Mouse (Mus musculus) embryonic facial prominence, embryonic 13.5 days (tissue): ENCODE measurements around the gene Smarcal1. TPM values are rescaled to one million over a fixed set of nuclear protein-coding genes. Genes with fewer than 3 reads are reported as not detected.

Experiments
- ATAC-seq: fragments of 200-750 bp; cut with Nextera tagmentation; 2 replicates; pipeline ENCODE4 v1.8.0; 2017; ENCODE audit warnings: low read depth; ENCODE audit not compliant: insufficient number of reproducible peaks, insufficient read depth, low FRiP score, low TSS enrichment
- H3K27ac ChIP-seq: fragments of 300-500 bp; sonication (generic); 2 replicates; pipeline ENCODE4 v1.5.1; 2015; ENCODE audit warnings: moderate library complexity, mild to moderate bottlenecking, inconsistent platforms
- H3K27me3 ChIP-seq: fragments of 300-500 bp; sonication (generic); 2 replicates; pipeline ENCODE4 v1.6.1; 2015; ENCODE audit warnings: mild to moderate bottlenecking, inconsistent platforms
- H3K36me3 ChIP-seq: fragments of 300-500 bp; sonication (generic); 2 replicates; pipeline ENCODE4 v1.6.1; 2015; ENCODE audit warnings: mild to moderate bottlenecking, inconsistent platforms
- H3K4me1 ChIP-seq: fragments of 300-500 bp; sonication (generic); 2 replicates; pipeline ENCODE4 v1.6.1; 2015; ENCODE audit warnings: inconsistent platforms
- H3K4me2 ChIP-seq: fragments of 300-500 bp; sonication (generic); 2 replicates; pipeline ENCODE4 v1.6.1; 2015; ENCODE audit warnings: moderate library complexity, mild to moderate bottlenecking, inconsistent platforms
- H3K4me3 ChIP-seq: fragments of 300-500 bp; sonication (generic); 2 replicates; pipeline ENCODE4 v1.5.1; 2015; ENCODE audit warnings: mild to moderate bottlenecking, inconsistent platforms
- H3K9ac ChIP-seq: fragments of 300-500 bp; sonication (generic); 2 replicates; pipeline ENCODE4 v1.6.1; 2015; ENCODE audit warnings: mild to moderate bottlenecking, inconsistent platforms
- H3K9me3 ChIP-seq: fragments of 300-500 bp; sonication (generic); 2 replicates; pipeline ENCODE4 v1.6.1; 2016; ENCODE audit warnings: inconsistent platforms
- WGBS: fragments of 180-500 bp; shearing (Covaris S2); methylation state at CpG from one replicate; pipeline ENCODE4 v1.1.7; 2015; ENCODE audit warnings: mixed read lengths; 5-methylcytosine and 5-hydroxymethylcytosine counted together
- polyA plus RNA-seq: library from polyadenylated mRNA; unstranded; fragments of >200 nt; fragmentation: Nextera tagmentation; extraction: Ambion mirVana; gene quantifications from 2 replicates; pipeline ENCODE4 v1.2.1, GENCODE M21; 2015

Smarcal1 gene
- polyA plus RNA-seq, 1 experiment from 2014 or later = 27.8 TPM

- H3K9ac ChIP-seq = no peak overlapping the region
- no peak overlapping the region for H3K4me3 ChIP-seq
- no peak for ATAC-seq
- peaks cover 1% of the 10 kb centered on the region; the same call in 1 of the 2 replicates for H3K4me1 ChIP-seq
- peaks cover 77% of the 10 kb centered on the region for H3K36me3 ChIP-seq
- no peak overlapping the region for H3K27ac ChIP-seq
- no peaks in the 10 kb centered on the region for H3K9me3 ChIP-seq
- 83% methylated on average over 20 of the region's 20 CpGs for WGBS
- no peak overlapping the region for H3K4me2 ChIP-seq
- no peaks in the 10 kb centered on the region for H3K27me3 ChIP-seq
Observed at GRCm38 (mm10) chr1:72593340-72593951, 10.4 kb downstream of the Smarcal1 start.

GRCm38 (mm10) chr1:72595686-72596085 lies 12.6 kb downstream of the Smarcal1 start:
- 87% methylated on average over 12 of the region's 12 CpGs for WGBS
- Histone ChIP-seq H3K9me3 (no peaks in the 10 kb centered on the region), H3K4me2 (no peak overlapping the region), H3K36me3 (peaks cover 71% of the 10 kb centered on the region), H3K4me1 (peaks cover 18% of the 10 kb centered on the region), H3K27me3 (no peaks in the 10 kb centered on the region), H3K9ac (no peak overlapping the region), H3K4me3 (no peak overlapping the region), H3K27ac (no peak overlapping the region)
- ATAC-seq = no peak

- H3K27me3 ChIP-seq = no peaks in the 10 kb centered on the region
- no peaks in the 10 kb centered on the region for H3K9me3 ChIP-seq
- H3K27ac ChIP-seq = no peak overlapping the region
- H3K36me3 ChIP-seq = peaks cover 71% of the 10 kb centered on the region
- H3K4me2 ChIP-seq = no peak overlapping the region
- no peak overlapping the region for H3K9ac ChIP-seq
- peaks cover 18% of the 10 kb centered on the region for H3K4me1 ChIP-seq
- WGBS = 84% methylated on average over 5 of the region's 5 CpGs
- H3K4me3 ChIP-seq = no peak overlapping the region
- ATAC-seq = no peak
Observed at GRCm38 (mm10) chr1:72596231-72596630, 13.2 kb downstream of the Smarcal1 start.

- Histone ChIP-seq H3K4me1 (peaks cover 18% of the 10 kb centered on the region), H3K4me2 (peak overlapping the region; percentile 18; the same call in 1 of the 2 replicates), H3K9ac (0 out of 2 replicates have a peak overlapping the region, but pooled peaks have one; percentile 32), H3K36me3 (peaks cover 64% of the 10 kb centered on the region), H3K4me3 (no peak overlapping the region), H3K27ac (0 out of 2 replicates have a peak overlapping the region, but pooled peaks have one; percentile 28), H3K9me3 (no peaks in the 10 kb centered on the region), H3K27me3 (no peaks in the 10 kb centered on the region)
- no peak for ATAC-seq
- 59% methylated on average over 21 of the region's 21 CpGs for WGBS
Observed at GRCm38 (mm10) chr1:72599146-72600101, 16.4 kb downstream of the Smarcal1 start.

- ATAC-seq = no peak
- 91% methylated on average over 5 of the region's 5 CpGs for WGBS
Observed at GRCm38 (mm10) chr1:72600778-72601177, 17.7 kb downstream of the Smarcal1 start.

GRCm38 (mm10) chr1:72601233-72601632 lies 18.2 kb downstream of the Smarcal1 start:
- Histone ChIP-seq H3K4me1 (peaks cover 18% of the 10 kb centered on the region), H3K4me2 (no peak overlapping the region), H3K9ac (no peak overlapping the region), H3K27ac (no peak overlapping the region), H3K36me3 (peaks cover 57% of the 10 kb centered on the region), H3K4me3 (no peak overlapping the region), H3K27me3 (no peaks in the 10 kb centered on the region), H3K9me3 (no peaks in the 10 kb centered on the region)
- ATAC-seq = no peak
- 86% methylated on average over 7 of the region's 7 CpGs for WGBS

More at GRCm38 (mm10) chr1:72600778-72601177, 17.7 kb downstream of the Smarcal1 start:
- Histone ChIP-seq H3K4me1 (peaks cover 18% of the 10 kb centered on the region), H3K9ac (no peak overlapping the region), H3K4me3 (no peak overlapping the region), H3K4me2 (no peak overlapping the region), H3K27me3 (no peaks in the 10 kb centered on the region), H3K9me3 (no peaks in the 10 kb centered on the region), H3K27ac (no peak overlapping the region), H3K36me3 (peaks cover 57% of the 10 kb centered on the region)

GRCm38 (mm10) chr1:72602186-72602585 lies 19.1 kb downstream of the Smarcal1 start:
- no peak for ATAC-seq
- no peak overlapping the region for H3K9ac ChIP-seq
- no peak overlapping the region for H3K27ac ChIP-seq
- peaks cover 55% of the 10 kb centered on the region for H3K36me3 ChIP-seq
- H3K27me3 ChIP-seq = no peaks in the 10 kb centered on the region
- no peak overlapping the region for H3K4me2 ChIP-seq
- WGBS = 81% methylated on average over 5 of the region's 5 CpGs
- H3K9me3 ChIP-seq = no peaks in the 10 kb centered on the region
- H3K4me3 ChIP-seq = no peak overlapping the region
- peaks cover 18% of the 10 kb centered on the region for H3K4me1 ChIP-seq

- no peak overlapping the region for H3K4me3 ChIP-seq
- H3K9me3 ChIP-seq = no peaks in the 10 kb centered on the region
- no peak for ATAC-seq
- H3K27ac ChIP-seq = no peak overlapping the region
- H3K36me3 ChIP-seq = peaks cover 55% of the 10 kb centered on the region
- no peaks in the 10 kb centered on the region for H3K27me3 ChIP-seq
- 90% methylated on average over 5 of the region's 5 CpGs for WGBS
- H3K4me1 ChIP-seq = peaks cover 18% of the 10 kb centered on the region
- H3K4me2 ChIP-seq = no peak overlapping the region
- H3K9ac ChIP-seq = no peak overlapping the region
Observed at GRCm38 (mm10) chr1:72602803-72603202, 19.8 kb downstream of the Smarcal1 start.

- H3K27me3 ChIP-seq = no peaks in the 10 kb centered on the region
- H3K4me2 ChIP-seq = no peak overlapping the region
- H3K4me3 ChIP-seq = no peak overlapping the region
- no peak overlapping the region for H3K27ac ChIP-seq
- ATAC-seq = no peak
- no peaks in the 10 kb centered on the region for H3K9me3 ChIP-seq
- no peaks in the 10 kb centered on the region for H3K4me1 ChIP-seq
- 87% methylated on average over 12 of the region's 12 CpGs for WGBS
- no peak overlapping the region for H3K9ac ChIP-seq
- H3K36me3 ChIP-seq = peaks cover 72% of the 10 kb centered on the region
Observed at GRCm38 (mm10) chr1:72606186-72606673, 23.2 kb downstream of the Smarcal1 start.

- ATAC-seq = no peak
Observed at GRCm38 (mm10) chr1:72609129-72609528, 26.1 kb downstream of the Smarcal1 start.

GRCm38 (mm10) chr1:72609887-72610877 lies 27.1 kb downstream of the Smarcal1 start:
- WGBS = 86% methylated on average over 23 of the region's 23 CpGs
- no peak overlapping the region for H3K27ac ChIP-seq
- H3K36me3 ChIP-seq = peaks cover 89% of the 10 kb centered on the region

More at GRCm38 (mm10) chr1:72609129-72609528, 26.1 kb downstream of the Smarcal1 start:
- Histone ChIP-seq H3K9me3 (no peaks in the 10 kb centered on the region), H3K4me2 (no peak overlapping the region), H3K27me3 (no peaks in the 10 kb centered on the region), H3K9ac (no peak overlapping the region), H3K4me3 (no peak overlapping the region), H3K36me3 (peaks cover 82% of the 10 kb centered on the region), H3K27ac (no peak overlapping the region), H3K4me1 (no peaks in the 10 kb centered on the region)
- 89% methylated on average over 10 of the region's 10 CpGs for WGBS

More at GRCm38 (mm10) chr1:72609887-72610877, 27.1 kb downstream of the Smarcal1 start:
- ATAC-seq = no peak
- Histone ChIP-seq H3K9me3 (no peaks in the 10 kb centered on the region), H3K9ac (no peak overlapping the region), H3K4me1 (no peaks in the 10 kb centered on the region), H3K27me3 (no peaks in the 10 kb centered on the region), H3K4me3 (no peak overlapping the region), H3K4me2 (no peak overlapping the region)
